Mouse (Mus musculus): ENCODE results near the gene Gabrg3.

GRCm38 (mm10) chr7:57341910-57342309, 45.1 kb downstream of the Gabrg3 start:
- no peak for TF ChIP-seq POLR2A (IDR thresholded peaks at IDR 0.05; ENCODE audit: borderline replicate concordance, low read depth, low read length)
- no peak for TF ChIP-seq CTCF (IDR thresholded peaks at IDR 0.05; ENCODE audit: low read depth, low read length)
